Mouse (Mus musculus): ENCODE results near the gene Rngtt. TPM values are rescaled to one million over a fixed set of nuclear protein-coding genes. Genes with fewer than 3 reads are reported as not detected.
"Not testable (repeated sequence)": the region's sequence is repeated elsewhere in the genome, so short reads cannot be mapped to it uniquely, and the experiment has no call there.

The Rngtt gene
- polyA plus RNA-seq, 1 experiment from 2014 or later: 21.2 TPM

DNA sequence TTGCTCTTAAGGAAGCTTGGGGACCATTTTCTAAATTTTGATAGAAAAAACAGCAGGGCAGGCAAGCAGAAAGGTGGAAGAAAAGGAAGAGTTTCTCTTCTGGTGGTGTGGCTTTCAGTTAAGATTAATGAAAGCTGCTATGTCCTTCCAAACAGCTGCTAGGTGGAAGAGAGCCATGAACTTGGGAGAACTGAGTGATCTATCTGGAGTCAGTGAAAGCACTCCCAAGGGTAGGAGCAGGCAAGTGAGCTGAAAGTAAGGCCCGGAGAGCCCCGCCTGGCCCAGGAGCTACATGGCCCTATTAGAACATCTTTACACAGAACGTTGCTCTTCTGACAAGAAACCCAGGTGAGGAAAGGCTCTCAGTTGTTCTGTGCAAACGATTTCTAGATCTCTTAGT is 103.7 kb downstream of the Rngtt start:
- WGBS: 81% methylated on average over 4 of the region's 4 CpGs
- H3K4me1 ChIP-seq: no peaks in the 10 kb centered on the region

DNA sequence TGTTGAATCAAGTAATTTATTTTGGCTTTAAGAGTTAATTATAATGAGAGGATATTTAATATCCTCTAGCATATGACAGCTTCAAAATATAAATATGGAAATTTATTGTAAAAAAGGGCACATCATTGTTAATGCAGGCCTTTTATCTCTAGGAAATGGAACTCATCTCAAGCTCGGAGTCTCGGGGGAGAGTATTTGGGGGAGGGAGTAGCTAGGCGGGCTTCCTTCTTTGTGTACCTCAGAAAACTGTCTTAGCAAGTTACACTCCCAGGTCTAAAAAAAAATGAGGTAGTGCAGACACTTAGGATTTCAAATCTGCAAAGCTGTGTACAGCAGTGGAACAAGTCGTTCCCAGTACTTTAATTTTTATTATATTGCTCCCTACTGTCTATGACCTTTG is 104.7 kb downstream of the Rngtt start:
- H3K4me1 ChIP-seq: no peaks in the 10 kb centered on the region
- H3K9me3 ChIP-seq: no peaks in the 10 kb centered on the region
- ATAC-seq (replicated peaks): no peak
- 0 out of 2 replicates have a peak overlapping the region, but pooled peaks have one; percentile 20 for H3K27ac ChIP-seq
- no peak overlapping the region for H3K4me2 ChIP-seq
- 52% methylated on average over 4 of the region's 4 CpGs for WGBS
- no peaks in the 10 kb centered on the region for H3K27me3 ChIP-seq (replicated peaks)
- no peak overlapping the region for H3K9ac ChIP-seq
- H3K36me3 ChIP-seq (replicated peaks): no peaks in the 10 kb centered on the region
- no peak overlapping the region for H3K4me3 ChIP-seq

More for the DNA sequence above, 103.7 kb downstream of the Rngtt start:
- Histone ChIP-seq H3K27me3 (replicated peaks) (no peaks in the 10 kb centered on the region), H3K4me3 (no peak overlapping the region), H3K9me3 (no peaks in the 10 kb centered on the region), H3K27ac (no peak overlapping the region), H3K4me2 (no peak overlapping the region), H3K9ac (no peak overlapping the region), H3K36me3 (replicated peaks) (no peaks in the 10 kb centered on the region)
- ATAC-seq (replicated peaks): no peak

DNA sequence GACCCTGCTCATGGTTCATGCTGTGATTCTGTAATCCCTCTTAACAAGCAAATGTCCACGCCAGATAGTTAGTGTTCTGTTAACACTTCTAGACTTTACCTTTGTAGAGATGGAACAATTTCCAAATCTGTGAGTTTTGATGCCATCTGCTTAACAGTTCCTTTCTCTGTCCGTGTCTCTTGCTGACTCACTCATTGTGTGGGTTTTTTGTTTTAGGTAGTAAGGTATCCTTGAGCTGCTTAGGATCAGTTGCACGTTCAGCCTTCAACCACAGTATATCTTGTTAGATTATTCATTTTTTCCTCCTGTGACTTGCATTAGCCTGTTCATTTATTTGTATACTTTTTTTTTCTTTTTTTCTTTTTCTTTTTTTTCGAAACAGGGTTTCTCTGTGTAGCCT is 107.3 kb downstream of the Rngtt start:
- WGBS: 81% methylated on average over 4 of the region's 4 CpGs
- Histone ChIP-seq H3K9ac (no peak overlapping the region), H3K4me1 (no peaks in the 10 kb centered on the region), H3K9me3 (no peaks in the 10 kb centered on the region), H3K36me3 (replicated peaks) (no peaks in the 10 kb centered on the region), H3K27me3 (replicated peaks) (no peaks in the 10 kb centered on the region), H3K4me2 (no peak overlapping the region), H3K4me3 (no peak overlapping the region), H3K27ac (no peak overlapping the region)
- no peak for ATAC-seq (replicated peaks)

DNA sequence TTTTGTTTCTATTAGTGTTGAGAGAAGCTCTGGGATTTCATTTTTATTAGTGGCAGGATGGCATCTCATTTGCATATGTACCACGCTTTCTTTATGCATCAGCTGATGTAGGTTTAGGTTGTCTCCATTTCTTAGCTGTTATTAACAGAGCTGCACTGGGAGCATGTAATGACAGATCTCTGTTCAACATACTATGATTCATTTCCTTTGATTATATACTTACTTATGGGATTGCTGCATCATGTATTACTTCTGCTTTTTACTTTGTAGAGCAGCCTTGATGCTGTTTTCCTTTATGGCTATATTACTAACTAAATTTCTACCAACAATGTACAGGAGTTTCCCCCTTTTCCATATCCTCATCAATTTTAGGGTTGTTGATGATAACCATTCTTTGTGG is 109.5 kb downstream of the Rngtt start:
- Histone ChIP-seq H3K36me3 (replicated peaks) (no peaks in the 10 kb centered on the region), H3K4me1 (no peaks in the 10 kb centered on the region), H3K4me3 (no peak overlapping the region), H3K4me2 (no peak overlapping the region), H3K27me3 (replicated peaks) (no peaks in the 10 kb centered on the region), H3K9ac (no peak overlapping the region), H3K27ac (no peak overlapping the region), H3K9me3 (no peaks in the 10 kb centered on the region)
- 88% methylated on average over 1 of the region's 1 CpGs for WGBS
- ATAC-seq (replicated peaks): no peak

DNA sequence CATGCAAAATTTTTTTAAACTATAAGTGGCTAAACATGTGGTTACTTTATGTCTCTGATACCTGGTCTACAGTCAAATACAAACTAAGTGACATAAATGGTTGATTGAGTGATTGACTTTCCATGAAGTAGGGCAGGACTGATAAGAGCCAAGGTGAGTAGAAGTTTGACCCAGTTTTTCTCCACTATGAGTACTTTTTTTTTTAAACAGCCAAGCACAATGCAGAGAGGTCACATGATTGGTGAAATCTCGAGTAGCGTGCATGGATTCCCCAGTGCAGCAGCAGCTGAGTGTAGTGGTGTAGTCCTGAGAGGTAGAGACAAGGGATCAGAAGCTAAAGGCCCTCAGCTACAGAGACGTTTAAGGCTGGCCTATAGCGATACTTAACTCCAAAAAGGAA is 118.7 kb downstream of the Rngtt start:
- H3K27me3 ChIP-seq (replicated peaks): no peaks in the 10 kb centered on the region
- ATAC-seq (replicated peaks): no peak
- no peak overlapping the region for H3K9ac ChIP-seq
- H3K4me2 ChIP-seq: no peak overlapping the region
- 51% methylated on average over 4 of the region's 4 CpGs for WGBS
- H3K4me3 ChIP-seq: no peak overlapping the region
- H3K9me3 ChIP-seq: no peaks in the 10 kb centered on the region
- H3K4me1 ChIP-seq: no peaks in the 10 kb centered on the region
- no peak overlapping the region for H3K27ac ChIP-seq
- H3K36me3 ChIP-seq (replicated peaks): no peaks in the 10 kb centered on the region

DNA sequence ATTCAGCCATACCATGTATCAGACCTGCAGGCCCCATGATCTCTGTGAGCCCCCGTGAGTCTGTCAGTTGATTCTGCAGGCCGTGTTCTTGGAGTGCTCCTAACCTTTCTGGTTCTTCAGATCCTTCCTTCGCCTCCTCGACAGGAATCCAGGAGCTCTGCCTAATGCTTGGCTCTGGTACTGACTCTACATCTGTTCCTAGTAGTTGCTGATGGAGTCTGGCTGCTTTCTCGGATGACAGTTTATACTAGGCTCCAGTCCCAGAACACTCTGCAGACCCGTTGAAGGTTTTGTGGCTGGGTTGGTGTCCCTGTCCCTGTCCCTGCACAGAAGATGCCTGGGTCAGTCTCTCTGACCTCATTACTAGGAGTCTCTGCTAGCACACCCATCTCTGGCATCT is 131.8 kb downstream of the Rngtt start:
- Histone ChIP-seq H3K4me3 (no peak overlapping the region), H3K27me3 (replicated peaks) (no peaks in the 10 kb centered on the region), H3K4me1 (no peaks in the 10 kb centered on the region), H3K27ac (no peak overlapping the region), H3K36me3 (replicated peaks) (no peaks in the 10 kb centered on the region), H3K9ac (no peak overlapping the region), H3K9me3 (no peaks in the 10 kb centered on the region), H3K4me2 (no peak overlapping the region)
- WGBS: 91% methylated on average over 6 of the region's 6 CpGs
- no peak for ATAC-seq (replicated peaks)

DNA sequence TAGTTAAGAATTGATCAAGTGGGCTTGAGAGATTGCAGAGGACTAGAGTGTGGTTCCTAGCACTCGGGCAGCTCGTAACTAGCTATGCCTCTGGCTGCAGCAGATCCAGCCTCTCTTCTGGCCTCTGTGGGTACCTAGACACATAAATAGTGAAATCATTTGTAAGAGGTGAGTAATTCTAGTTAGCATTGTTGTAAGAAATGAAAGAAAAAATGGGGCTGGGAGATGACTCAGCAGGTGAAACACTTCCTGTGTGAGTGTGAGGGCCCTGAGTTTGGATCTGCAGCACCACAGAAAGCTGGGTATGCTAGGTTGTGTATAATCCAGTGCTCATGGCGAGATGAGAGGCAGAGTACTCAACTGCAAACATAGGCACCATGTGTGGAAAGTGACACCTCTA is 136.2 kb downstream of the Rngtt start:
- H3K4me3 ChIP-seq: no peak overlapping the region
- no peaks in the 10 kb centered on the region for H3K4me1 ChIP-seq
- no peaks in the 10 kb centered on the region for H3K36me3 ChIP-seq (replicated peaks)
- no peaks in the 10 kb centered on the region for H3K9me3 ChIP-seq
- no peak overlapping the region for H3K9ac ChIP-seq
- H3K4me2 ChIP-seq: no peak overlapping the region
- no peak for ATAC-seq (replicated peaks)
- no peaks in the 10 kb centered on the region for H3K27me3 ChIP-seq (replicated peaks)
- no peak overlapping the region for H3K27ac ChIP-seq
- WGBS: 91% methylated on average over 3 of the region's 3 CpGs

DNA sequence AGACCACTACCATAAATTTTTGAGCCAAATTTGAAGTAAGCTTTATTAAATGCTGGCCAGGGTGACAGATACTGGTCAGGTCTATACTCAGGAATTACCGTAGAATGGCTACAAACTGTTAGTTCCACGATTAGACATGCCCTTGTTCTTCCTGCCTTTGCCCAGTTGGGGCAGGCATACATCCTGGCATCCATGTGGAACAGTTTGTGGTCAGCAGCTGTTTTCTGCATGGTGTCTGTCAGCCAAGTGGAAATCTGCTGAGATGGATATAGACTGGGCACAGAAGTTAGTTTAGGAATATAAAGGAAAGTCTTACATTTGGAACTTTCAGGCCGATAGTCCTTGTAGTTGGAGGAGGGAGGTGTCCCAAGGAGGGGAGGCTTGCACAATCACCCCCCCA is 136.8 kb downstream of the Rngtt start:
- H3K4me2 ChIP-seq: no peak overlapping the region
- no peaks in the 10 kb centered on the region for H3K36me3 ChIP-seq (replicated peaks)
- no peaks in the 10 kb centered on the region for H3K4me1 ChIP-seq
- no peak overlapping the region for H3K9ac ChIP-seq
- no peak overlapping the region for H3K27ac ChIP-seq
- H3K4me3 ChIP-seq: no peak overlapping the region
- H3K27me3 ChIP-seq (replicated peaks): no peaks in the 10 kb centered on the region
- ATAC-seq (replicated peaks): no peak
- WGBS: 95% methylated on average over 3 of the region's 3 CpGs
- no peaks in the 10 kb centered on the region for H3K9me3 ChIP-seq

DNA sequence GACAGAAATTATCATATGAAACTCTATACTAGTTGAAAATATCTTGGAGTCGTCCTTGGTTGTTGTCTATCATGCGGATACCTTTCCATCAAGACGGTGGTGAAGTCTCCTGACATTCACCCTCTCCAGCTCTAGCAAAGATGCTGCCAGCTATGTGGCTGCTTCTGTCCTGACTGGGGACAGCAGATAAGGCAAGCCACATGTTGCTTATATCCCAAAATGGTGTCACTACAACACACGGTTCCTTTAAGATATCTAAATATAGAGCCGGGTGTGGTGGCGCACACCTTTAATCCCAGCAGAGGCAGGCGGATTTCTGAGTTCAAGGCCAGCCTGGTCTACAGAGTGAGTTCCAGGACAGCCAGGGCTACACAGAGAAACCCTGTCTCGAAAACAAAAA is 140.2 kb downstream of the Rngtt start:
- not testable (repeated sequence) for H3K4me2 ChIP-seq; H3K9ac ChIP-seq; ATAC-seq (replicated peaks); H3K27me3 ChIP-seq (replicated peaks); H3K9me3 ChIP-seq; H3K36me3 ChIP-seq (replicated peaks); H3K4me3 ChIP-seq; H3K27ac ChIP-seq; H3K4me1 ChIP-seq
- WGBS: 95% methylated on average over 8 of the region's 8 CpGs

DNA sequence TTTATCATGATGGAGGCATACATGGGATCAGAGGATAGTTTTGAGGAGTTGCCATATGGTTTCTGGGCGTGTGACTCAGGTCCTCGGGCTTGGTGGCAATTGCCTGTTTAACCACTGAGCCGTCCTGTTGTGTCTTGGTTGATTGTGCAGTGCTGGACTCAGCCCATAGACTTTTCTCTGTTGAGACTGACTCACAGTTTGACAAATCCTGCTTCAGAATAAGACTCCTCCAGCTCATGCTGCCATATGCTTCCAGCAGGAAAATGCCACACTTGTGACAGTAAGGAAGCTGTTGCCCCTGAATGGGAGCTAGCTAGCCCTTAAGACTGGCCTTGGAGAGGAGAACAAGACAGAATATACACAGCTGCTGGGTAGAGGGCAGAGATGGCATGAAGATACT is 149.7 kb downstream of the Rngtt start:
- Histone ChIP-seq H3K36me3 (replicated peaks) (0 out of 2 replicates have a peak, but pooled peaks cover 3% of the 10 kb centered on the region), H3K4me1 (no peaks in the 10 kb centered on the region), H3K27ac (no peak overlapping the region), H3K4me2 (no peak overlapping the region), H3K9ac (no peak overlapping the region), H3K9me3 (no peaks in the 10 kb centered on the region), H3K4me3 (no peak overlapping the region), H3K27me3 (replicated peaks) (no peaks in the 10 kb centered on the region)
- 95% methylated on average over 3 of the region's 3 CpGs for WGBS
- no peak for ATAC-seq (replicated peaks)

DNA sequence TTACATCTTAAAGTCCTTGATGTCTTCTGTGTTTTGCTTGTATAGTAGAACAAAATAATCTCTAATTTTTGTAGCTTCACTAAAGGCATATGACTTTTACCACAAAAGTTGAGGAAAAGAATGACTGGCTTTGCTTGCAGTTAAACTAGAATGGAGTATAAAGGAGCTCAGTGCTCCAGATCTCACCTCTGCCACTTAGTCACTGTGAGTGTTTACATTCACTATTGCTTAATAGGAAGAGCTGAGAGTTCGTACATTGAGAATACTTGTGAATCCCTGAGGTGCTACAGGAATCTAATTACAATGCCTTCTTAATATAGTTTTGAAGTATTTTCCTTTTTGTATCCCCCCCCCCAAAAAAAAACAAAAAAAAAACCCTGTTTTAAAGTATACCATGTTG is 154.3 kb downstream of the Rngtt start:
- no peak overlapping the region for H3K27ac ChIP-seq

DNA sequence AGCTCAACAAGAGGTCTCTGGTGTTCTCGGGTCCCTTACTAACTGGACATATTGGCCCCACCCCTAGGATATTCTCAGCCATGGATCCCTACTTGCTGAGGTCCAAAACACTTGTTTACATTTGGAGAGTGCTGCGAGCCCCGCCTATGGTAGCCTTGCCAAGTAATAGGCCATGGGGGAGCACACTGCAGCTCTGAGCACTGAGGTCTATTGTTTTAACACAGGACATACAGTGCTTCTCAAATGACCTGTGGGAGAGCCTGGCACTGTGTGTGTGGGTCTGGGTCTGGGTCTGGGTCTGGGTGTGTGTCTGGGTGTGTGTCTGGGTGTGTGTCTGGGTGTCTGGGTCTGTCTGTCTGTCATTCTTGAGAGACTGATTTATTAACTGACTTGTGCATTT is 155.8 kb downstream of the Rngtt start:
- Histone ChIP-seq H3K4me1 (no peaks in the 10 kb centered on the region), H3K27ac (no peak overlapping the region), H3K9me3 (no peaks in the 10 kb centered on the region), H3K9ac (no peak overlapping the region), H3K4me3 (no peak overlapping the region), H3K36me3 (replicated peaks) (no peaks in the 10 kb centered on the region), H3K4me2 (no peak overlapping the region), H3K27me3 (replicated peaks) (no peaks in the 10 kb centered on the region)
- ATAC-seq (replicated peaks): no peak
- WGBS: 92% methylated on average over 3 of the region's 3 CpGs

More for the DNA sequence above, 154.3 kb downstream of the Rngtt start:
- H3K4me3 ChIP-seq: no peak overlapping the region
- ATAC-seq (replicated peaks): no peak
- H3K9me3 ChIP-seq: no peaks in the 10 kb centered on the region
- no peaks in the 10 kb centered on the region for H3K36me3 ChIP-seq (replicated peaks)
- 88% methylated on average over 1 of the region's 1 CpGs for WGBS
- no peaks in the 10 kb centered on the region for H3K27me3 ChIP-seq (replicated peaks)
- H3K4me2 ChIP-seq: no peak overlapping the region
- no peaks in the 10 kb centered on the region for H3K4me1 ChIP-seq
- H3K9ac ChIP-seq: no peak overlapping the region

DNA sequence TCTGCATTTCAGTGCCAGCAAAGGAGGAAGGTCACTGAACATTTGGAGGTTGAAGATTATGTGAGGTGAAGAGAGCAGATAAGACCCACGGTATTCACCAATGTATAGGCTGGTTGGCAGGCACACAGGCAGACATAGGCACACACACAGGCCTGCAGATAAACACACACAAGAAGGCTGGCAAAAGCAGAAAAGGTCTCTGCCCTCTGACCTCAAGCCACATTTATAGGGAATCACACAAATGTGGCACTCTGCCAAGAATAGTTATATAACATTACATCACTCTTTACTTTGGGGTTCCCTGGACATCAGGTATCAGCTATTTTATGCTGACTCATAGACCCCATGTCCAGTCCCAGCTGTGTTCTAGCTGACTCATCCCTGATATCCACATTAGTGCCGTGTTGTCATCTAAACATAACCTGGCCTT is 156.9 kb downstream of the Rngtt start:
- Histone ChIP-seq H3K9me3 (no peaks in the 10 kb centered on the region), H3K9ac (no peak overlapping the region), H3K27me3 (replicated peaks) (no peaks in the 10 kb centered on the region), H3K4me1 (no peaks in the 10 kb centered on the region), H3K4me2 (no peak overlapping the region), H3K4me3 (no peak overlapping the region), H3K27ac (no peak overlapping the region), H3K36me3 (replicated peaks) (no peaks in the 10 kb centered on the region)
- 85% methylated on average over 2 of the region's 2 CpGs for WGBS
- ATAC-seq (replicated peaks): no peak

DNA sequence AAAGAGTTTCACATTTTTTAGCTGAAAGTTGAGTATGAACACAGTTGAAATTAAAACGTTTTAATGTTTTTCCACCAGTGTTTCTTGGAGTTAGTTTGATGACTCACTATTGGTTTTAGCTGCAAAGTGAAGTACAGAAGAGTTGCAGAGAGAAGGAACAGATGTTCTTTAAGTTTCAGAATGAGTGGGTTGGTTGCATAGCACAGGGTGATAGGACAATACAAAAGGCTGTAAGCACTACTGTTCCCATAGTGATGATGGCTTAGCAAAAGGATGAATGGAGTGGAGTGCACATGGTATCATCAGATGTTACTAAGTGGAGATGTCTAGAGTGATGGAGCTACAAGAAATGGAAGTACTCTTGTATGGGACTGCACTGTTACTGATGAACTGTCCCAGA is 157.5 kb downstream of the Rngtt start:
- Histone ChIP-seq H3K9me3 (no peaks in the 10 kb centered on the region), H3K4me1 (no peaks in the 10 kb centered on the region), H3K27ac (no peak overlapping the region), H3K4me3 (no peak overlapping the region), H3K9ac (no peak overlapping the region), H3K36me3 (replicated peaks) (no peaks in the 10 kb centered on the region), H3K27me3 (replicated peaks) (no peaks in the 10 kb centered on the region), H3K4me2 (no peak overlapping the region)
- 89% methylated on average over 1 of the region's 1 CpGs for WGBS
- ATAC-seq (replicated peaks): no peak

All from midbrain, embryonic 15.5 days (tissue).